Mouse (Mus musculus) stomach, postnatal 0 days (tissue): ENCODE data around the gene Actl10. TPM values are rescaled to one million over a fixed set of nuclear protein-coding genes. Genes with fewer than 3 reads are reported as not detected.
A peak's percentile ranks its signal among the peaks of the same experiment; 100 is the strongest.

ENCODE experiments used
- ATAC-seq: fragments of 200-750 bp; cut with Nextera tagmentation; 2 replicates; pipeline ENCODE4 v1.8.0; 2017; ENCODE audit not compliant: low FRiP score, low TSS enrichment
- DNase-seq: peaks from one replicate; pipeline ENCODE4 v3.0.0-alpha.2; 2016; ENCODE audit warnings: low spot score
- H3K27ac ChIP-seq: fragments of 300-500 bp; sonication (generic); replicated peaks from 2 replicates; pipeline ENCODE4 v1.5.1; 2014; ENCODE audit warnings: mild to moderate bottlenecking, control low read depth
- H3K27me3 ChIP-seq: fragments of 300-500 bp; sonication (generic); 2 replicates; pipeline ENCODE4 v1.6.1; 2014; ENCODE audit warnings: low read length; ENCODE audit not compliant: control insufficient read depth, insufficient read depth
- H3K36me3 ChIP-seq: fragments of 300-500 bp; sonication (generic); 2 replicates; pipeline ENCODE4 v1.6.1; 2014; ENCODE audit warnings: low read length, mixed read lengths; ENCODE audit not compliant: control insufficient read depth, insufficient read depth
- H3K4me1 ChIP-seq: fragments of 300-500 bp; sonication (generic); replicated peaks from 2 replicates; pipeline ENCODE4 v1.6.1; 2014; ENCODE audit warnings: antibody characterized with exemption; ENCODE audit not compliant: control insufficient read depth, insufficient read depth
- H3K4me2 ChIP-seq: fragments of 300-500 bp; sonication (generic); replicated peaks from 2 replicates; pipeline ENCODE4 v1.6.1; 2014; ENCODE audit warnings: low read depth, mild to moderate bottlenecking, control low read depth, moderate library complexity
- H3K4me3 ChIP-seq: fragments of 300-500 bp; sonication (generic); 2 replicates; pipeline ENCODE4 v1.5.1; 2014; ENCODE audit warnings: low read depth, low read length, control low read depth
- H3K9ac ChIP-seq: fragments of 300-500 bp; sonication (generic); 2 replicates; pipeline ENCODE4 v1.6.1; 2014; ENCODE audit warnings: mild to moderate bottlenecking, low read length, control low read depth, mixed read lengths
- H3K9me3 ChIP-seq: fragments of 300-500 bp; sonication (generic); 2 replicates; pipeline ENCODE4 v1.6.1; 2016; ENCODE audit warnings: low read length; ENCODE audit not compliant: control insufficient read depth
- CTCF ChIP-seq: IDR thresholded peaks from 2 replicates; pipeline ENCODE4 v1.5.1; 2016; ENCODE audit warnings: antibody characterized with exemption, low read depth, mild to moderate bottlenecking, moderate library complexity
- EP300 ChIP-seq: optimal IDR thresholded peaks from 2 replicates; pipeline ENCODE3; 2016; ENCODE audit warnings: antibody characterized with exemption
- WGBS: fragments of 180-500 bp; shearing (Covaris S2); extraction: QIAGEN DNeasy Blood & Tissue Kit; methylation state at CpG from one replicate; pipeline ENCODE4 v1.1.7; 2014; 5-methylcytosine and 5-hydroxymethylcytosine counted together
- polyA plus RNA-seq: library from polyadenylated mRNA; unstranded; fragments of >200 nt; fragmentation: Nextera tagmentation; extraction: Ambion mirVana; gene quantifications from 2 replicates; pipeline ENCODE4 v1.2.1, GENCODE M21; 2015

The Actl10 gene
- polyA plus RNA-seq, 1 experiment from 2014 or later: not detected

- 81% methylated on average over 3 of the region's 3 CpGs for WGBS
- DNase-seq (no peak), ATAC-seq (no peak)
- Histone ChIP-seq H3K27me3 (no peaks in the 10 kb centered on the region), H3K36me3 (peaks cover 5% of the 10 kb centered on the region; the same call in 1 of the 2 replicates), H3K9me3 (no peaks in the 10 kb centered on the region), H3K4me2 (no peak overlapping the region), H3K27ac (no peak overlapping the region), H3K4me1 (no peaks in the 10 kb centered on the region), H3K4me3 (no peak overlapping the region), H3K9ac (no peak overlapping the region)
- no peak for TF ChIP-seq CTCF
- TF ChIP-seq EP300: no peak
Measured at GRCm38 (mm10) chr2:154597399-154597798, 45.8 kb downstream of the Actl10 start.

DNA sequence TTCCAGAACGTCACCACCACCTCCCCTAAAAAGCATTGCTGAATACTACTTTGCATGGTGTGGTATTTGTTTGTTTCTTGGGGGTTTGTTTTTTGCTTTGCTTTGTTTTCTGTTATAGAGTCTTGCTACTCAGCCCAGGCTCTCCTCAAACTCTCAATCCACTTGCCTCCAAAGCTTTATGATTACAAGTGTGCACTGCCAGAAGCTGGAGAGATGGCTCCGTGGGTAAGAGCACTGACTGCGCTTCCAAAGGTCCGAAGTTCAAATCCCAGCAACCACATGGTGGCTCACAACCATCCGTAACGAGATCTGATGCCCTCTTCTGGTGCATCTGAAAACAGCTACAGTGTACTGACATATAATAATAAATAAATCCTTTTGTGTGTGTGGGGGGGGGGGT, 49.0 kb downstream of the Actl10 start:
- H3K9me3 ChIP-seq: no peaks in the 10 kb centered on the region
- no peaks in the 10 kb centered on the region; the same call in 1 of the 2 replicates for H3K4me1 ChIP-seq
- TF ChIP-seq EP300 (no peak), CTCF (peak; percentile 41)
- no peaks in the 10 kb centered on the region for H3K36me3 ChIP-seq
- H3K27ac ChIP-seq: no peak overlapping the region
- H3K4me2 ChIP-seq: no peak overlapping the region
- ATAC-seq (no peak), DNase-seq (no peak)
- 74% methylated on average over 6 of the region's 6 CpGs for WGBS
- H3K27me3 ChIP-seq: no peaks in the 10 kb centered on the region
- H3K4me3 ChIP-seq: no peak overlapping the region
- H3K9ac ChIP-seq: no peak overlapping the region

- 74% methylated on average over 3 of the region's 3 CpGs for WGBS
- H3K4me2 ChIP-seq: no peak overlapping the region
- TF ChIP-seq EP300 (no peak), CTCF (no peak)
- no peak for DNase-seq
- H3K27me3 ChIP-seq: no peaks in the 10 kb centered on the region
- no peak overlapping the region for H3K27ac ChIP-seq
- ATAC-seq: no peak
- no peaks in the 10 kb centered on the region; the same call in 1 of the 2 replicates for H3K4me1 ChIP-seq
- no peaks in the 10 kb centered on the region for H3K36me3 ChIP-seq
- no peak overlapping the region for H3K9ac ChIP-seq
- H3K4me3 ChIP-seq: no peak overlapping the region
- no peaks in the 10 kb centered on the region for H3K9me3 ChIP-seq
Measured at GRCm38 (mm10) chr2:154601324-154601723, 49.7 kb downstream of the Actl10 start.

Other genes with a start within 250 kb of the Actl10 start
- not detected in 2 replicates for gene Bpifb9b, start 244.5 kb upstream of the Actl10 start, polyA plus RNA-seq
- 6.2 and 25.9 TPM in 2 replicates for gene Cdk5rap1, start 178.8 kb upstream of the Actl10 start, polyA plus RNA-seq
- gene Snta1, start 143.7 kb upstream of the Actl10 start, polyA plus RNA-seq: 6.7 and 7.2 TPM in 2 replicates
- 10.3 and 10.4 TPM in 2 replicates for gene Cbfa2t2, start 115.3 kb upstream of the Actl10 start, polyA plus RNA-seq
- 0.87 and 0.89 TPM in 2 replicates for gene 1700003F12Rik, start 4.7 kb upstream of the Actl10 start, polyA plus RNA-seq
- 0.50 and 0.70 TPM in 2 replicates for gene Necab3, start 7.1 kb downstream of the Actl10 start, polyA plus RNA-seq
- 5.7 and 6.1 TPM in 2 replicates for gene E2f1, start 18.1 kb downstream of the Actl10 start, polyA plus RNA-seq
- 49.7 and 52.8 TPM in 2 replicates for gene Pxmp4, start 51.9 kb downstream of the Actl10 start, polyA plus RNA-seq
- 0.27 and 0.45 TPM in 2 replicates for gene Zfp341, start 61.5 kb downstream of the Actl10 start, polyA plus RNA-seq
- 0.22 and 0.28 TPM in 2 replicates for gene 4930519P11Rik, start 61.7 kb downstream of the Actl10 start, polyA plus RNA-seq
- 37.3 and 42.7 TPM in 2 replicates for gene Chmp4b, start 99.9 kb downstream of the Actl10 start, polyA plus RNA-seq
- gene Gm14214, start 218.3 kb downstream of the Actl10 start, polyA plus RNA-seq: not detected in 2 replicates
- gene Raly, start 239.3 kb downstream of the Actl10 start, polyA plus RNA-seq: 16.8 and 18.7 TPM in 2 replicates
- 0.41 and 0.65 TPM in 2 replicates for gene a, start 239.6 kb downstream of the Actl10 start, polyA plus RNA-seq